Mouse (Mus musculus): ENCODE measurements around the gene Capn15. TPM values are rescaled to one million over a fixed set of nuclear protein-coding genes. Genes with fewer than 3 reads are reported as not detected.

The Capn15 gene
- total RNA-seq, 2 experiments from 2014 or later, result 4.4 to 6.5 TPM

- no peak for DNase-seq (ENCODE audit: low spot score)
Measured at GRCm38 (mm10) chr17:25922120-25922519, 63.5 kb downstream of the Capn15 start.

GRCm38 (mm10) chr17:25919786-25920642 is 65.6 kb downstream of the Capn15 start:
- DNase-seq (ENCODE audit: low spot score), result peak; percentile 100

- DNase-seq (ENCODE audit: low spot score), result peak; percentile 28
Measured at GRCm38 (mm10) chr17:25919144-25919785, 66.3 kb downstream of the Capn15 start, which contains the start of gene Rab40c. Gene Rab40c, minus strand, starts transcription at chr17:25919727.

- DNase-seq (ENCODE audit: low spot score), result no peak
Measured at GRCm38 (mm10) chr17:25918037-25918750, 67.4 kb downstream of the Capn15 start.

GRCm38 (mm10) chr17:25916931-25917647 is 68.5 kb downstream of the Capn15 start:
- DNase-seq (ENCODE audit: low spot score), result no peak

GRCm38 (mm10) chr17:25914295-25914694 is 71.3 kb downstream of the Capn15 start:
- no peak for DNase-seq (ENCODE audit: low spot score)

GRCm38 (mm10) chr17:25913877-25914275 is 71.7 kb downstream of the Capn15 start:
- no peak for DNase-seq (ENCODE audit: low spot score)

- DNase-seq (ENCODE audit: low spot score), result no peak
Measured at GRCm38 (mm10) chr17:25913186-25913876, 72.3 kb downstream of the Capn15 start.

GRCm38 (mm10) chr17:25911816-25912215 is 73.8 kb downstream of the Capn15 start:
- DNase-seq (ENCODE audit: low spot score), result peak; percentile 26

Other genes starting within 250 kb of the Capn15 start
- gene Mslnl, start 249.8 kb downstream of the Capn15 start, total RNA-seq (2021), result not detected
- under 1 TPM; 0.26 to 0.46 TPM for gene Msln, start 231.4 kb downstream of the Capn15 start, total RNA-seq (2021)
- 10 to 100 TPM; 27.3 to 29.2 TPM for gene Narfl, start 212.0 kb downstream of the Capn15 start, total RNA-seq (2021)
- gene Haghl, start 200.1 kb downstream of the Capn15 start, total RNA-seq (2021), result 10 to 100 TPM; 10.6 to 10.7 TPM
- gene Ccdc78, start 199.2 kb downstream of the Capn15 start, total RNA-seq (2021), result not detected
- 10 to 100 TPM; 42.2 to 46.8 TPM for gene Fam173a, start 192.9 kb downstream of the Capn15 start, total RNA-seq (2021)
- gene AC134908.4, start 190.1 kb downstream of the Capn15 start, total RNA-seq (2021), result not detected
- gene Metrn, start 188.7 kb downstream of the Capn15 start, total RNA-seq (2021), result 10 to 100 TPM; 40.1 to 48.4 TPM
- under 1 TPM; 0.62 to 0.91 TPM for gene Fbxl16, start 176.7 kb downstream of the Capn15 start, total RNA-seq (2021)
- gene Wdr24, start 162.2 kb downstream of the Capn15 start, total RNA-seq (2021), result 1 to 10 TPM; 9.6 to 9.8 TPM
- 10 to 100 TPM; 12.6 to 14.2 TPM for gene Jmjd8, start 156.9 kb downstream of the Capn15 start, total RNA-seq (2021)
- gene Stub1, start 152.4 kb downstream of the Capn15 start, total RNA-seq (2021), result 10 to 100 TPM; 88.4 to 92.9 TPM
- gene Rhbdl1, start 148.5 kb downstream of the Capn15 start, total RNA-seq (2021), result 10 to 100 TPM; 10.7 to 14.7 TPM
- gene Gm20683, start 144.0 kb downstream of the Capn15 start, total RNA-seq (2021), result 10 to 100 TPM; 10.0 to 11.8 TPM
- gene Rhot2, start 140.9 kb downstream of the Capn15 start, total RNA-seq (2021), result 10 to 100 TPM; 72.4 to 72.9 TPM
- under 1 TPM; 0.55 to 0.64 TPM for gene Wdr90, start 124.3 kb downstream of the Capn15 start, total RNA-seq (2021)
- 100 to 1,000 TPM in 1 of 2 experiments, 10 to 100 TPM in 1; 84.2 to 102 TPM for gene Mcrip2, start 117.0 kb downstream of the Capn15 start, total RNA-seq (2021)
- 10 to 100 TPM; 25.4 to 33.4 TPM for gene Mettl26, start 110.7 kb downstream of the Capn15 start, total RNA-seq (2021)
- under 1 TPM; 0.43 to 0.62 TPM for gene Wfikkn1, start 104.9 kb downstream of the Capn15 start, total RNA-seq (2021)
- 10 to 100 TPM in 1 of 2 experiments, 1 to 10 TPM in 1; 7.6 to 11.1 TPM for gene Rab40c, start 66.1 kb downstream of the Capn15 start, total RNA-seq (2021)
- gene Pigq, start 40.9 kb downstream of the Capn15 start, total RNA-seq (2021), result 10 to 100 TPM; 19.9 to 22.2 TPM
- not detected for gene Nhlrc4, start 40.8 kb downstream of the Capn15 start, total RNA-seq (2021)
- gene A930017K11Rik, start 33.2 kb downstream of the Capn15 start, total RNA-seq (2021), result not detected
- gene Rab11fip3, start 83.8 kb upstream of the Capn15 start, total RNA-seq (2021), result 10 to 100 TPM; 88.9 to 96.2 TPM
- gene Decr2, start 104.5 kb upstream of the Capn15 start, total RNA-seq (2021), result 1 to 10 TPM; 2.6 to 2.8 TPM
- gene Nme4, start 109.8 kb upstream of the Capn15 start, total RNA-seq (2021), result 1 to 10 TPM; 2.5 to 2.9 TPM
- gene Tmem8, start 127.5 kb upstream of the Capn15 start, total RNA-seq (2021), result 1 to 10 TPM; 2.0 to 3.9 TPM
- 10 to 100 TPM; 57.4 to 66.2 TPM for gene Mrpl28, start 137.7 kb upstream of the Capn15 start, total RNA-seq (2021)
- gene Axin1, start 152.9 kb upstream of the Capn15 start, total RNA-seq (2021), result 10 to 100 TPM; 15.7 to 18.2 TPM
- not detected for gene Pdia2, start 213.3 kb upstream of the Capn15 start, total RNA-seq (2021)
- under 1 TPM; 0.48 to 0.66 TPM for gene Rgs11, start 217.2 kb upstream of the Capn15 start, total RNA-seq (2021)
- 1 to 10 TPM; 1.2 to 1.4 TPM for gene Arhgdig, start 222.0 kb upstream of the Capn15 start, total RNA-seq (2021)